Mouse (Mus musculus) embryonic facial prominence, embryonic 12.5 days (tissue): ENCODE data around the gene Ager. TPM values are rescaled to one million over a fixed set of nuclear protein-coding genes. Genes with fewer than 3 reads are reported as not detected.

Source experiments
- ATAC-seq: fragments of 200-750 bp; cut with Nextera tagmentation; 2 replicates; pipeline ENCODE4 v1.8.0; 2017; ENCODE audit not compliant: insufficient number of reproducible peaks, insufficient read depth, low FRiP score, low TSS enrichment
- H3K27ac ChIP-seq: fragments of 300-500 bp; sonication (generic); 2 replicates; pipeline ENCODE4 v1.5.1; 2016; ENCODE audit warnings: mild to moderate bottlenecking
- H3K27me3 ChIP-seq: fragments of 300-500 bp; sonication (generic); 2 replicates; pipeline ENCODE4 v1.6.1; 2016; ENCODE audit warnings: mild to moderate bottlenecking, moderate library complexity
- H3K36me3 ChIP-seq: fragments of 300-500 bp; sonication (generic); 2 replicates; pipeline ENCODE4 v1.6.1; 2016; ENCODE audit warnings: mild to moderate bottlenecking
- H3K4me1 ChIP-seq: fragments of 300-500 bp; sonication (generic); 2 replicates; pipeline ENCODE4 v1.6.1; 2016
- H3K4me2 ChIP-seq: fragments of 300-500 bp; sonication (generic); replicated peaks from 2 replicates; pipeline ENCODE4 v1.6.1; 2016; ENCODE audit warnings: mild to moderate bottlenecking, moderate library complexity
- H3K4me3 ChIP-seq: fragments of 300-500 bp; sonication (generic); 2 replicates; pipeline ENCODE4 v1.5.1; 2016; ENCODE audit warnings: mild to moderate bottlenecking
- H3K9ac ChIP-seq: fragments of 300-500 bp; sonication (generic); 2 replicates; pipeline ENCODE4 v1.6.1; 2016; ENCODE audit warnings: mild to moderate bottlenecking, moderate library complexity
- H3K9me3 ChIP-seq: fragments of 300-500 bp; sonication (generic); 2 replicates; pipeline ENCODE4 v1.6.1; 2016; ENCODE audit warnings: mild to moderate bottlenecking, moderate library complexity
- WGBS: fragments of 180-500 bp; shearing (Covaris S2); methylation state at CpG from one replicate; pipeline ENCODE4 v1.1.7; 2016; 5-methylcytosine and 5-hydroxymethylcytosine counted together
- polyA plus RNA-seq: library from polyadenylated mRNA; unstranded; fragments of >200 nt; fragmentation: Nextera tagmentation; extraction: Ambion mirVana; gene quantifications from 2 replicates; pipeline ENCODE4 v1.2.1, GENCODE M21; 2016

Gene Ager
- polyA plus RNA-seq, 1 experiment from 2014 or later: 3.1 TPM

- Histone ChIP-seq H3K4me1 (peaks cover 73% of the 10 kb centered on the region), H3K4me3 (peak overlapping the region; percentile 83), H3K27ac (peak overlapping the region; percentile 99), H3K27me3 (no peaks in the 10 kb centered on the region), H3K36me3 (peaks cover 27% of the 10 kb centered on the region), H3K9ac (peak overlapping the region; percentile 99), H3K4me2 (peak overlapping the region; percentile 97), H3K9me3 (no peaks in the 10 kb centered on the region)
- WGBS: under 1% methylated on average over 32 of the region's 32 CpGs
- no peak for ATAC-seq
Measured at GRCm38 (mm10) chr17:34592581-34593549, 4.8 kb upstream of the Ager start.

- H3K4me1 ChIP-seq: peaks cover 72% of the 10 kb centered on the region
- ATAC-seq: no peak
- no peaks in the 10 kb centered on the region for H3K9me3 ChIP-seq
- 41% methylated on average over 34 of the region's 34 CpGs for WGBS
- peak overlapping the region; percentile 97 for H3K4me2 ChIP-seq
- no peaks in the 10 kb centered on the region for H3K27me3 ChIP-seq
- H3K4me3 ChIP-seq: peak overlapping the region; percentile 83
- H3K27ac ChIP-seq: peak overlapping the region; percentile 99
- peak overlapping the region; percentile 99 for H3K9ac ChIP-seq
- peaks cover 27% of the 10 kb centered on the region for H3K36me3 ChIP-seq
Measured at GRCm38 (mm10) chr17:34593752-34594525, 3.7 kb upstream of the Ager start.

GRCm38 (mm10) chr17:34596098-34596497 is 1.6 kb upstream of the Ager start:
- Histone ChIP-seq H3K9me3 (no peaks in the 10 kb centered on the region), H3K9ac (no peak overlapping the region), H3K27me3 (no peaks in the 10 kb centered on the region), H3K4me1 (peaks cover 50% of the 10 kb centered on the region), H3K36me3 (peaks cover 35% of the 10 kb centered on the region), H3K27ac (no peak overlapping the region), H3K4me2 (no peak overlapping the region), H3K4me3 (no peak overlapping the region)
- 76% methylated on average over 8 of the region's 8 CpGs for WGBS
- ATAC-seq: no peak

- H3K27me3 ChIP-seq: no peaks in the 10 kb centered on the region
- no peak for ATAC-seq
- H3K36me3 ChIP-seq: peaks cover 34% of the 10 kb centered on the region
- no peak overlapping the region for H3K9ac ChIP-seq
- no peak overlapping the region for H3K27ac ChIP-seq
- no peaks in the 10 kb centered on the region for H3K9me3 ChIP-seq
- no peak overlapping the region for H3K4me2 ChIP-seq
- no peak overlapping the region for H3K4me3 ChIP-seq
- H3K4me1 ChIP-seq: peaks cover 44% of the 10 kb centered on the region
- 77% methylated on average over 9 of the region's 9 CpGs for WGBS
Measured at GRCm38 (mm10) chr17:34599891-34600290, 2.2 kb downstream of the Ager start.

GRCm38 (mm10) chr17:34601796-34602195 is 4.1 kb downstream of the Ager start:
- WGBS: 88% methylated on average over 12 of the region's 12 CpGs
- peaks cover 16% of the 10 kb centered on the region for H3K36me3 ChIP-seq
- no peaks in the 10 kb centered on the region for H3K9me3 ChIP-seq
- no peak for ATAC-seq
- 0 out of 2 replicates have a peak overlapping the region, but pooled peaks have one; percentile 19 for H3K9ac ChIP-seq
- no peaks in the 10 kb centered on the region for H3K27me3 ChIP-seq
- no peak overlapping the region for H3K27ac ChIP-seq
- H3K4me1 ChIP-seq: peaks cover 42% of the 10 kb centered on the region
- no peak overlapping the region for H3K4me2 ChIP-seq
- H3K4me3 ChIP-seq: no peak overlapping the region

GRCm38 (mm10) chr17:34603375-34604060 is 5.9 kb downstream of the Ager start, which contains the start of gene Rnf5:
Gene Rnf5, minus strand, starts transcription at chr17:34603690.
- ATAC-seq: peak; percentile 95
- 2% methylated on average over 30 of the region's 30 CpGs for WGBS
- H3K4me1 ChIP-seq: peaks cover 40% of the 10 kb centered on the region

GRCm38 (mm10) chr17:34604061-34604508 is 6.4 kb downstream of the Ager start, which contains the start of gene Agpat1:
Gene Agpat1, plus strand, starts transcription at chr17:34604262.
- Histone ChIP-seq H3K9ac (peak within 1 kb of the TSS; percentile 97), H3K27me3 (no peaks in the 10 kb centered on the region), H3K4me1 (peaks cover 41% of the 10 kb centered on the region), H3K36me3 (peaks cover 23% of the 10 kb centered on the region), H3K4me3 (peak within 1 kb of the TSS; percentile 97), H3K9me3 (no peaks in the 10 kb centered on the region), H3K4me2 (peak within 1 kb of the TSS; percentile 91), H3K27ac (peak within 1 kb of the TSS; percentile 91)
- WGBS: under 1% methylated on average over 34 of the region's 35 CpGs
- peak; percentile 80 for ATAC-seq

More at GRCm38 (mm10) chr17:34603375-34604060, 5.9 kb downstream of the Ager start, which contains the start of gene Rnf5:
- H3K4me2 ChIP-seq: peak within 1 kb of the TSS; percentile 91
- H3K27me3 ChIP-seq: no peaks in the 10 kb centered on the region
- H3K9ac ChIP-seq: peak within 1 kb of the TSS; percentile 97
- H3K27ac ChIP-seq: peak within 1 kb of the TSS; percentile 91
- H3K4me3 ChIP-seq: peak within 1 kb of the TSS; percentile 97
- no peaks in the 10 kb centered on the region for H3K9me3 ChIP-seq
- peaks cover 23% of the 10 kb centered on the region for H3K36me3 ChIP-seq

GRCm38 (mm10) chr17:34604511-34605237 is 7.0 kb downstream of the Ager start:
- Histone ChIP-seq H3K4me3 (peak overlapping the region; percentile 97), H3K9ac (peak overlapping the region; percentile 97), H3K36me3 (peaks cover 23% of the 10 kb centered on the region), H3K4me1 (peaks cover 41% of the 10 kb centered on the region), H3K27me3 (no peaks in the 10 kb centered on the region), H3K27ac (peak overlapping the region; percentile 91), H3K4me2 (peak overlapping the region; percentile 91), H3K9me3 (no peaks in the 10 kb centered on the region)
- 17% methylated on average over 24 of the region's 24 CpGs for WGBS
- ATAC-seq: no peak; the same call in 1 of the 2 replicates

- peaks cover 41% of the 10 kb centered on the region for H3K4me1 ChIP-seq
- H3K4me3 ChIP-seq: peak overlapping the region; percentile 97
- WGBS: under 1% methylated on average over 30 of the region's 30 CpGs
- H3K27me3 ChIP-seq: no peaks in the 10 kb centered on the region
- no peaks in the 10 kb centered on the region for H3K9me3 ChIP-seq
- peak; percentile 42 for ATAC-seq
- peak overlapping the region; percentile 91 for H3K4me2 ChIP-seq
- H3K9ac ChIP-seq: peak overlapping the region; percentile 97
- peaks cover 24% of the 10 kb centered on the region for H3K36me3 ChIP-seq
- H3K27ac ChIP-seq: peak overlapping the region; percentile 91
Measured at GRCm38 (mm10) chr17:34605609-34606008, 7.9 kb downstream of the Ager start.

GRCm38 (mm10) chr17:34606186-34607039 is 8.8 kb downstream of the Ager start:
- peak overlapping the region; percentile 97 for H3K9ac ChIP-seq
- no peaks in the 10 kb centered on the region for H3K27me3 ChIP-seq
- peak overlapping the region; percentile 97 for H3K4me3 ChIP-seq
- H3K9me3 ChIP-seq: no peaks in the 10 kb centered on the region
- H3K4me2 ChIP-seq: peak overlapping the region; percentile 91
- peak overlapping the region; percentile 91 for H3K27ac ChIP-seq
- 16% methylated on average over 32 of the region's 32 CpGs for WGBS
- ATAC-seq: no peak
- peaks cover 26% of the 10 kb centered on the region for H3K36me3 ChIP-seq
- peaks cover 41% of the 10 kb centered on the region for H3K4me1 ChIP-seq
